Mouse (Mus musculus): Measurements from ENCODE around the gene Aplp2.
"Not testable (repeated sequence)": the region's sequence is repeated elsewhere in the genome, so short reads cannot be mapped to it uniquely, and the experiment has no call there.

Gene Aplp2

GRCm38 (mm10) chr9:31176379-31177130 is 35.1 kb downstream of the Aplp2 start:
- DNase-seq, result peak; percentile 80

DNA sequence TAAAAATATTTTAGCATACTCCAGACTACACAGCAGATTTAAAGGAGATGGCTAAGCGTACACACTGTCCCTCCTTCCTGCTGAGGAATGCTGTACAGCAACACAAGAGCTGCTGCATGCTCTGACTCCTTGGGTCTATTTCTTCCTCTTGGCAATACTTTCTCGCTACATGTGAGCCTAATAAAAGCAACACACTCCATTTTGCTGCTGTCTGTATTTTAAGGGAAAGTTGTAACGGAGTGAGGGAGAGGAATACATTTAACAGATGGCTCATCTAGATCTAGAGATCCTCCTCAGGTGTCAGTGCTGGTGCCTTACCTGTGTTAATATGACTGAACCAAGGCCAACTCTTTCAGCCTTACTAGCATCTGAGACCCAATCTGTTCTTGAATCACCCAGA is 35.6 kb downstream of the Aplp2 start:
- no peak for DNase-seq

- DNase-seq, result no peak
These were observed 36.3 kb downstream of the Aplp2 start for GRCm38 (mm10) chr9:31175346-31175745.

DNA sequence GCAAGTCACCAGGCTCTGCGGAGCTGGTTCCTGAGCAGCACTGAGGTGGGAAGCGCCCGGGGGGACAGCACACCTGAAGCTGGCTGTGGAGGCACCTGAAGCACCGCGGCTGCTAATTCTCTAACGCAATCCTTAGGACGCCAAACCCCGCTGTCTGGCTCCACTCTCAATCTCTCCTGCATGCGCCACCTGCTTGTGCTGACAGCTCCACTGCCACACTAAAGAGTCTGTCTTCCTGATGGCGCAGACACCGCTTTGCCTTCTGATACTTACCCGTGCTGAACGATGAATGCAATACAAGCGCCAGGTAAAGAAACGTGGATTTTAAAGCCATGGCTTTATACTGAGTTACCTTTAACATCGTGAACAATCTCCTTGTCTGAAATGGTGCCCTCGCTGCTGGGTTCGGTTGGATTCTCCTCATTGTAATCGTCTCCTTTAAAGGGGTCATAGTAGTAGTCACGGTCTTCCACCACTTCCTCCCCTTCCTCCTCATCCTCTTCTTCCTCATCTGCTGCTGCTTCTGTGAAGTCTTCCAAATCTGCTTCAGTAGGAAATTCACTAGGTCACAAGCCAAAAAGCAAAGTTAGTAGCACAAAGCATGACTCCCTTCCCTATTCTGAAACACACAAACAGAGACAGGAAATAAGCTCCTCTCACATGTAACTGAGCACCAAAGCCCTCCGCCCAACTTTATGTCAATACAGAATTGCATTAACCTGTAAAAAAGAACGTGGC is 43.1 kb downstream of the Aplp2 start:
- DNase-seq, result no peak

GRCm38 (mm10) chr9:31167305-31167704 is 44.3 kb downstream of the Aplp2 start:
- peak; percentile 45 for DNase-seq

GRCm38 (mm10) chr9:31165505-31165904 is 46.1 kb downstream of the Aplp2 start:
- DNase-seq, result not testable (repeated sequence)

GRCm38 (mm10) chr9:31163327-31163726 is 48.3 kb downstream of the Aplp2 start:
- no peak for DNase-seq

GRCm38 (mm10) chr9:31162911-31163310 is 48.7 kb downstream of the Aplp2 start:
- no peak for DNase-seq

DNA sequence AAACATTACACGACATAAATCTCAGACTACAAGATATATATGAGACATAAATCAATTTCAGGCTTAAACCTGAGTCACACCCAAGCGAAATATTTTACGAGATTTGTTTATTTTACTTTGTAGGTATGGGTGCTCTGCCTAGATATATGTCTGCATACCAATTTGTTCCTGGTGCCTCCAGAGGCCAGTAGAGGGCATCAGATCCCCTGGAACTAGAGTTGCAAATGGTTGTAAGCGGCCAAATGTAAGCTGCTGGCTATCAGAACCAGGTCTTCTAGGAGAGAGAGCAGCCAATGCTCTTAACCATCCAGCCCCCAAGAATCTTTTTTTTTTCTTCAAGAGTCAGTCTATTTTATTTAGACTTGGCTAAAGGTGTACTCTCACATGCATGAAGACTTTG is 51.7 kb downstream of the Aplp2 start:
- DNase-seq, result no peak

- DNase-seq, result no peak
These were observed 55.0 kb downstream of the Aplp2 start for GRCm38 (mm10) chr9:31156594-31156993.

DNA sequence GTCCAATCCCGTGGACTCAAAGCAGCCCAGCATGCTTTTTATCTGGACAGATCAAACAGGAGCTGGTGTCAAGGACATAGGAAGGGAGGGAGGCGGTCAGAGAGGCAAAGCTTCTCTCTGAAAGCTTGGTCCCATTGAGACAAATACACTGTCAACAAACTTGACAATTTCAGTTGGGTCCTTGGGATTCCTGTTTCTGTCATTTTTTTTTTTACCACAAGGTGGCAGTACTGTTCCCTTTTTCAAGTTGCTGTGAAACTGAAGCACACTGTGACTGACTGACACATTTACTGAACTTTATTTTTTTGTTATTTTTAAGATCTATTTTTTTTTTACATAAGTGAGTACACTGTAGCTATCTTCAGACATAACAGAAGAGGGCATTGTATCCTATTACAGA is 60.6 kb downstream of the Aplp2 start:
- DNase-seq, result no peak

DNA sequence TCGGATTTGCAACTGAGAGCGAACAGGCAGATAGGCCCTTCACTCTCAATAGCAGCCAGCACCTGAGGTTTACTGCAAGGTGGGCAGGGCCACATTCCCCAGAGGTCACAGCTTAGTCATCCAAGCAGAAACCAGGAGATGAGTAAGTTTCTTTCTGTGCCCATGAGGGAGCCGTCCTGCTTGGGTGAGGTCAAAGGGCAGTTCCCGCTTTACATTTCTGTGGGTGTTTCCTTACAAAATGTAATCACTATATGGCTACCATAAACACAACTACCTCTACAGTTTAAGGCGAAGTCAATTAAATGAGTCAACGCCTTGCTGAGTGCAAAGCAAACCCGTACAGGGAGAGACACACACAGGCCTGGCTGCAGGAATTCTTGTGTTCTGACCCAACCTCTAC is 63.5 kb downstream of the Aplp2 start:
- DNase-seq, result no peak

- no peak for DNase-seq
These were observed 66.2 kb downstream of the Aplp2 start for GRCm38 (mm10) chr9:31145272-31145925.

- DNase-seq, result no peak
These were observed 68.7 kb downstream of the Aplp2 start for GRCm38 (mm10) chr9:31142924-31143323.

GRCm38 (mm10) chr9:31133131-31133530 is 78.5 kb downstream of the Aplp2 start:
- no peak for DNase-seq

GRCm38 (mm10) chr9:31131205-31131968 is 80.2 kb downstream of the Aplp2 start, which contains the start of gene St14:
TSS of gene St14 (minus strand) at chr9:31131853.
- DNase-seq, result no peak

GRCm38 (mm10) chr9:31130357-31131204 is 81.0 kb downstream of the Aplp2 start:
- no peak for DNase-seq

- no peak for DNase-seq
These were observed 81.7 kb downstream of the Aplp2 start for GRCm38 (mm10) chr9:31129956-31130355.

GRCm38 (mm10) chr9:31127876-31128465 is 83.6 kb downstream of the Aplp2 start:
- no peak for DNase-seq

GRCm38 (mm10) chr9:31126079-31126478 is 85.5 kb downstream of the Aplp2 start:
- no peak for DNase-seq

DNA sequence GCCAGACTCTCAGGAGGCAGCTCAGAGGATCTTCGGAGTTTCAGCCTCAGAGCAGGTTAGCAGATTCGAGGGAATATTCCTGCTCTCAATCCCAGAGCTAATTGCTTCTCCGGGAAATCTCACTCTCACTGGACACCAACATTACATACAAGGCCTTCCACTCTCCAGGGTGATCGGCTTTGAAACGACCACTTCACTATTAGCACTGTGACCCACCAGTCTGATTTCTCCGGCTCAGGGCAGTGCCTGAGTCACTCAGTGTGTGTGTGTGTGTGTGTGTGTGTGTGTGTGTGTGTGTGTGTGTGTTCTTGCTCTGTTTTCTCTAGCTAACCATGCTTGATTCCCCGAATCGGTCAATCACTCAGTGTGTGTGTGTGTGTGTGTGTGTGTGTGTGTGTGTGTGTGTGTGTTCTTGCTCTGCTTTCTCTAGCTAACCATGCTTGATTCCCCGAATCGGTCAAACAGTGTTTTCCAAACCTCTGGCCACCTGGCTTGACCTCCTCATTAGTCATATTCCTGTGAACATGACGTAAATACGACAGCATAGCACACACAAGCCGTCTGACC is 89.1 kb downstream of the Aplp2 start:
- DNase-seq, result no peak

Data from cerebellum, adult 11-12 months (tissue).